Mouse (Mus musculus) adrenal gland (tissue): ENCODE results near the gene Tab2.

Experiments
- intact Hi-C: fragments of 180-260 bp; cut with DNase I; formaldehyde crosslinking; loops from one replicate; pipeline ENCODE4 v1.15.1; 2025
- long read RNA-seq, 2 experiments: library from polyadenylated mRNA; unstranded; transcript quantifications; one replicate each; pipeline ENCODE4 v2.0.0; 2020; ENCODE audit warnings: borderline replicate concordance in 1 of 2; ENCODE audit not compliant: insufficient replicate concordance in 1 of 2

Gene Tab2
- long read RNA-seq, experiment 1, partial matches to known transcripts: 2 of 2 reads
- long read RNA-seq, experiment 1, other reads (novel, unspliced or antisense): 0 of 2 reads
- long read RNA-seq, experiment 2, partial matches to known transcripts: 3 of 8 reads
- long read RNA-seq, experiment 2, other reads (novel, unspliced or antisense): 5 of 8 reads

DNA sequence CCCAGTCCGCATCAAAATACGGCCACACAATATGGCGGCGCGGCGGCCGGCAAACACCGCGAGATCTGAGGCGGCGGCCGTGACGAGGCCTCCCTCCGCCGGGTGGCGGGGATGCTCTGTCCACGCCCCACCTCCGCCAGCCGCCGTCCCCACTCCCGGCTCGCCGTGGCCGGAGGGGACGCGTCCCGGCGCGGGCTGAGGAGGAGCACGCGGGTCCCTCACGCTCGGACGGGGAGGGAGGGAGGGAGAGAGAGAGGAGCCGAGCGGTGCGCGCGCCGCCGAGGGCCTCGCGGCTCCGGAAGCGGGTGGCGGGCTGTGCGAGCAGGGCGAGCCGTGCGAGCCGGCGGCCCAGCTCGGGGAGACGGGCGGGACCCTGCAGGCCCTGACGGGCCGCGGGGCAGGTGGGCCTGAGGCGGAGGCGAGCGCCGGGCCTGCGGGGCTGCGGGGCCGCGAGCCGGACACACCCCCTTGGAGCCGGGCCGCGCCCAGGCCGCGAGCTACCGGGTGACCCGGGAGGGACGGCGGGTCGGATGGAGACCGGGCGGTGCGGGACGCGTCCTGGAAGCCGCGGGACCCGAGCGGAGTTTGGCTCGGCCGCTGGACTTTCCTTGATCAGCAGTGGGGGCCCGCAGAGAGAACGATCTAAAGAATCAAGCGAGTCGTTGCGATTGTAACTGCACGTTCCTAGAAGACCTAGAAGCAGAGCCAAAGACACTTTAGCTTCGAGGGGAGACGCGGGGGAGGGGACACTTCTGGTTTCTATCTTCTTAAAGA is at the start of gene Tab2:
Gene Tab2, minus strand, starts transcription at position 3 of the 774 bp plus-strand sequence.
- intact Hi-C loops: no loop called here

DNA sequence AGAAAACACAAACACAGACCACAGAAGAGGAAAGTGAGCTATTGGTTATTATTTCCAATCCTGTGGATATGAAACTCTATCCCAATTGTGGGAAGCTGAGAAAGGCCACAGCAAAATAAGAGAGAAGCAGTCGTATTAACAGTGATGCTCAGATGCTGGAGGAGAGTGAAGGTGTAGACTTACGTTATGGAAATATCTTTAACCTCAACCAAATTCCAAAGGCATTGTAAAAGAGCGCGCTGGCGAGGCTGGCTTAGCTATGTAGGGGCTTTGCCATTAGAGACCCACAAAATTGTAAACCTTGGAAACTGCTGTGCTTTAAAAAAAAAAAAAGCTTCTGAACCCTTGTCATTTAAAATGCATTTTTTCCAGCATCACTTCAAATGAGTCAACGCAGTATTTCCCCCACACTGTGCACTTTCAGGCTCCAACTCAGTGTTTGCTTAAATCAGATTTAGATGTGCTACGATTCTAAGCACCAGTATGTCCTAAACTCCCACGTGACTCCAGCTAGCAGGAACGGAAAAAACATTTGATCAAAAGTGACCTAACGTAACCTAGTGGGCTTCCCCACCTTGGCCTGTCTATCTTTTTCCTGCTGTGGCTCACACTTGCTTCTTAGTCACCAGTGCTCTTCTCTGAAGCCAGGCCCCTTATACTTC is 36.4 kb upstream of the Tab2 start:
- intact Hi-C loops: no loop called here

DNA sequence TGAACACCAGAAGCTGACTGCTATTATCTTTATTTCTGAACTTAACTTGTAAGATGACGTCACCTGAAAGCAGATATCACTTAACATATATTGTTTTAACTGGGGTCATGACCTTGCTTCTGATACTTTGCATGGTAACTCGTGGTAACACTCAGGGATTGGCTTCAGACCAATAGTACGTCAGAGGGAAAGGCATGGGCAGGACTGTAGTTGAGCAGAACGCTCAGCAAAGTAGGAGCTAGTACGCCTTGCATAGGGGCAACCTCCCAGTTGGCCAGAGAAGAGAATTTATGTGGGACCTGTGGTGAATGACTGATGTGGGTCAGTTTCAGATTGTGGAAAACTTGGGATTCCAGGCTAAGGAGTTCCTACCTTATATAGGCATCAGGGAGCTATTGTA is 35.6 kb upstream of the Tab2 start:
- intact Hi-C loops: no loop called here

DNA sequence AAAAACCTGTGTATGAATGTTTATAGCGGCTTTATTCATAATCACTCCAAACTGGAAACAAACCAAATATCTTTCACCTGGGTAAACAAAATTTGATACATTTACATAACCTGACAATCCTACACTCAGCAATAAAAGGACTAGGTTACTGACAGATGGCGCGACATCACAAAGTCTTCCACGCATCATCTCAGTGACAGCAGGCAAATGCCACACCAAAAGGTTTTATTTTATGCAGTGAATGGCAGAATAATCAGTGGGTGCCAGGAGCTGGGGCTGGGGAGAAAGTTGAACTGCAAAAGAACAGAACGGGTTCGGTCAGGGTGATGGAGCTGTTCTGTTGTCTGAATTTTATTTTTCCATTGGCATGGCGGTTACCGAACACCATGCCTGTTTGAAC is 31.5 kb upstream of the Tab2 start:
- intact Hi-C loops: no loop called here

DNA sequence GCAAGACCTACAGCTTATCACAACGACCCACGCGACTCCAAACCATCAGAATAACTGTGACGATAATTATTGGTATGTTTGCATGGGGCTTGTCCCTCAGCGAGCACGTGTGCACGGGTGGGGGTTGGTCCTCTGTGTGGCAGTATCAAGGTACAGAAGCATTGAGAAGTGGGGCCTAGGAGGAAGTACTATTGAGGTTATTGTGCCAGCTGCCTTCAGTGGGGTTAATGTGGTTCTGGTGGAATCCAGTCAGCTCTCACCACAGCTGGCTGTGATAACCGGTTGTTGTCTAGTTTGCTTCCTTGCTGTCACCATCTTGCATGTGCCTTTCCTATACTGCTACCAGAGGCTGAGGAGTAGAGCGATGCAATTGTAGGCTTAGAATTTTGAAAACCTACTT is 20.4 kb upstream of the Tab2 start:
- intact Hi-C loops: no loop called here

DNA sequence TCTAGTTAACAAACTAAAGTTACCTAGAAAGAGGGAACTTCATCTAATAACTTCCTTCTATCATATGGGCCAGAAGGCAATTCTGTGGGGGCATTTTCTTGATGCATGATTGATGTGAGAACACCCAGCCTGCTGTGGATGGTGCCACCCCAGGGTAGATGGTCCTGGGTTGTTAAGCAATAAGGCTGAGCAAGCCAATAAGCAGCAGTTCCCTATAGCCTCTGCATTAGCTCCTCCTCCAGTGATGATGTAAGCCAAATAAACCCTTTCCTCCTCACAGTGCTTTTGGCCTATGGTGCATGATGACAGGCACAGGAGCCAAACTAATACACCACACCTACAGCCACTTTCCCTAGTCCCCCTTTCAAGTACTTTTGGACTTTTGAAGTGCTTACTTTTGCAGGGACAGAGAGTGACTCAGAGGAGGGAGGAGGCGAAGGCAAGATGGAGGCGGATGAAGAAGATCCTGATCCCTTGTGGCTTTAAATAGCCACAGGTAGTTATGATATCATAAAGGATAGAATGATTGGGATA is 12.8 kb upstream of the Tab2 start:
- intact Hi-C loops: no loop called here

DNA sequence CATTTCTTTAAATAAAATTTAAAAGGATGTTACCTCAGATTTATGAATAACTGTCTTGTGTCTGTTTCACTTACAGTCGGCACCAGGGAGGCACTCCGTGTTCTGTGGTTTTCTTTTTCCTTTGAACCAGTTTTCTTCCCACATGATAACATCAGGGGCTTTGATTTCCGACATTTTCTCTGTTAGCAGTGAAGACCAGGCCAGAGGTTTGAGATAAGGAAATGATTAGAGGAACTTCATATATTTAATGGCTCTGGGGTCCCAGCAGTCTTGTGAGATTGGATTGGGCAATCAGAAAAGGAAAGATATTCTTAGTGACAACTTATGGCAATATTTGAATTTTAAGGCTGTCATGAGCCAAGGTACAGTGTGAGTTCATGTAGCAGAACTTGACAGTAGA is 11.1 kb upstream of the Tab2 start:
- intact Hi-C loops: no loop called here

DNA sequence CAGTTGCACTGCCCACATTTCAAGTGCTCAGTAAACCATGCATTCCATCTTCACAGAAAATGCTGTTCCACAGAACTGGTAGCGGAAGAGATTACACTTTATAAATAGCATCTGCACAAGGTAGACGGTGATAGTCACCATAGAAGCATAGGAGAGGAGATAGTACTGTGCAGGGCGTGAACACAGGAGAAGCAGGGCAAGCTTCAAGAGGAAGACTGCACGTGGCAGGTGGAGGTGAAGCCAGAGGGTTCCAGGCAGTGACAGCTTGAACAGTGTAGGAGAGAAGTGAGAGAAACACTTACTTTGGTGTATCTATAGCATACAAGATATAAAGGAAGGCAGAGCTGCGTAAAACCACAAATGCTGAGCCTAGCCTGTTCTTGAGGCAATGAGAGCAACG is 3.0 kb upstream of the Tab2 start:
- intact Hi-C loops: no loop called here

DNA sequence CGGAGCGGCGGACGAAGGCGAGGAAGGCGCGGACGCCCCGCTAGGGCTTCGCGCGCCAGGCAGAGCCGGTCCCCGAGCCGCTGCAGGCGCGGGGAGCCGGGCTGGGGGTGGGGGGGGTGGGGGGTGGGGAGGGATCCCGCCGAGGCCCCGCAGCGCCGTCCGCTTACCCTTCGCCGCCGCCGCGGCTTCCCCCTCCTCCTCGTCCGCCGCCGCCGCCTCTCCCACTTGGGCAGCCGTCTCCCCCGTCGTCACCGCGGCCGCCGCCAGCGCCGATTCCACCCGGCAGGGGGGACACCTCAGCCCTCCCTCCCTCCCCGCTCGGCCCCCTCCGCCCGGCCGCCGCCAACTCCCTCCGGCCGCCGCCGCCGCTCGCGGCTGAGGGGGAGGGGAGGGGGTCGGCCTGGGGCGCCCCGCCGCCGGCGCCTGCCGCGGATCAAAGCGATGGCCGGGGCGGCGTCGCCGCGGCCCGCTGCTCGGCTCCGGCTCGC is 352 bp downstream of the Tab2 start:
- intact Hi-C loops: no loop called here

DNA sequence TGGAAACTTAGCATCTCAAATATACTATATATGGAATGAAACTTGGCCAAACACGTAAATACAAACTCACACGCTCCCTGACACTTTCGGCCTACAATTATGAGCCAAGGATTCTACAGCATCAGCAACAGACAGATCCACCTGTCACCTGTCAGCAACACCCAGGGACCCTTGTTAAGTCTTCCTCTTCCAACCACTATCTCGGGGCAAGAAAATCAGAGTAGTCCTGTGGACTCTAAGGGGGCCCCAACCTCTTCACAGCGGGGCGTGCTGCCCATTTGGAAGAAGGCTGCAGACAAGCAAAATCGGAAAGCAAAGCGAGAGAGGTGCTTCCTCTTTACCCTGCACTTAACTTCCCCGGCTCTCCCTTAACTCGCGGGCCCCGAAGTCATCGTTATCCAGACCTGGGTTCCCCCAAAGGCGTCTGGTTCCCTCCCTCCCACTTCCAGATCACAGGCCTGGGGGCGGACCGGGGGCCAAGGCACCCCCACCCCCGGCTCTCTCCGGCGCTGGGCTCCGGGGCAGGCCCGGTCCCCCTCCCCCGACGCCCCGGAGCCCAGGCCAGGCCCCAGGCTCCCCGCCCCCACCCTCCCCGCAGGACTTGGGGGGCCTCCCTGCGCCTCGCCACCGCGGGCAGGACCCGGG is 919 bp downstream of the Tab2 start:
- intact Hi-C loops: no loop called here

DNA sequence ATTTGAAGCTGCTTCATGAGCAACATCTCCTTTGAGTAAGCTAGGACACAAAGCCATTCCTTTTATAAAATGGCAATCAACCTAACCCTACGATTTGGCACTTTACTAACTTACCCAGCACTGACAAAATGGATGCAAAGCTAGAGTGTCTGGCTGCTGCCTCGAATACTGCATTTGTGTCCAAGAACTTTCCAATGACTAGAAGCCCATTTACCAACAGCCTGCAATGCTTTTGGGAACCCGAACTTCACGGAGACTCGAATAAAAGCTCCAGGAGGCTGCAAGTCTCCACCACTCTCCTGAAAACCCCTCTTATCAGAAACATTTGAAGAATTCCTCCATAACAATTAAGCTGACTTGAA is 1.4 kb downstream of the Tab2 start:
- intact Hi-C loops: no loop called here

DNA sequence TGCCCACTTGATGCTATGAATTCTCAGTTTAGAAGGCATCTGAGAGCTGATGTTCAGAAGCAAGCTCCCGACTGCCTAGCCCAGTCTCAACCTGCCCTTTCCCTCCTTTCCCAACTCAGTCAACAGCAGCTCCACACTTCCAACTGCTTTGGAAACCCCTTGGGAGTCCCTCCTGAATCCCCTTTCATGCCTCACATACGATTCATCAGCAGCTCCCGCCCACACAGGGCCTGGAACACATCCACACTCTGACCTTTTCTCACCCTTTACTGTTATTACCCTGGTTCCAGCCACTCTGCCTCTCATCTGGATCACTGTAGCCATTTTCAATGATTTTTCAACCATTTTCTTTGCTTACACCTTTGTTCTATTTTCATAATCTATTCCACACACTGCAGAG is 13.0 kb downstream of the Tab2 start:
- intact Hi-C loops: no loop called here

DNA sequence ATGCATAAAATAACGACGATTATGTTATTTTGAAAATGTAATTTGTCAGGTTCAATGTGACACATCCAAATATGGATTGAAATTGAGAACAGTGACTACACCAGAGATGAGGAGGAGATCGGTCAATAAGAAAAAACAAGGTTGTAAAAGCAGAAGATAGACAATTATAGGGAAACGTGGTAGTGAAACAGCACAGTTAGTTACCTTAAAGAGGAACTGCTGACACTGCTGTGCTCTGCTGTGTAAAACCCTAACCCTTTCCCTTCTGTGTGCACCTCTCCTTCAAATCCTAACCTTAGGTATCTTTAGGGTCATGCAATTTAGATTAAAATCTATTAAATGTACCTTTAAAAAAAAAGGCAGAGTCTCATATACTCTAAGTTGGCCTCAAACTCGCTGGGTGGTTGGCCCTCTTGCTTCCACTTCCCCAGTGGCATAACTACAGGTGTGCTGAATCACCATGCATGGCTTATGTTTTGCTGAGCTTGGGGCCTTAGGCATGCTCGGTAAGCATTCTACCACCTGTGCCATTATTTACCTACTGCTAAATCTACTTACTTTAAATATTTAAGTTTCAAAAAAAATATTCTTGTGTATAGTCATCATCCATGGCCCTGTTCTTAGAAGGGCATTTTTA is 19.4 kb downstream of the Tab2 start:
- intact Hi-C loops: no loop called here

DNA sequence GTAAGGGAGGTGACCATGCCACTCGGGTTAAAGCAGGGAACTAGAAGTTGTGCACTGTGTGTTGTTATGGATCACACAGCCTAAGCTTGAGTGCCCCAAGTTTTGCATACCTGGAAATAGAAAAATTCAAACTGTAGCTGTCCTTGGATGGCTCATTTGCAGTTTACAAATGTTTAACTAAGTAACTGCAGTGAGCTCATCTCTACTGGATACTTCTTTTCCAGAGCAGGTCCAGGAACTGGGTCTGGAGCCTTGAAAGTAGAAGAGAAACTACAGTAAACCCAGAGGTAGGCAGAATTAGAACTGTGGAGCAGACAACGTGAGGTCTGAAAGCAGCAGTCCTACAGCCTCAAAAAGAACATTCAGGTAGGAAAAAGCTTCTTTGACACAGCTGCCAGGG is 23.1 kb downstream of the Tab2 start:
- intact Hi-C loops: no loop called here

DNA sequence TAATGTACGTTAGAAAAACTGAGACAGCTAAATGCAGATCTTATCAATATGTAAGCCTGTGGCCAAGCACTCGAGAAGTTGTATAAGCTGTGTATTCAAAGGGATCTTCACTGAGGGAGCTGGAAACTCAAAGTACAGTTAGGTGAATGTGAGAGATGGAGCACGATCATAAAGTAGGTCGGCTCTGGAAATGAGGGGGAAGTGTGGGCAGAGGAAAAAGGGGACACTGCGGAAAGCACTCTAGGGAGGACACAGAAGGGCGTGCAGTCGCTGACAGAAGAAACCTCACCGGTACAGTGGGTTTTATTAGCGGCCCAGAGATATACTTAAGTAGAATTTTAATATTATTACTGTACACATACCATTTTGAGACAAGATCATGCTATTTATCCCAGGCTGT is 27.0 kb downstream of the Tab2 start:
- intact Hi-C loops: no loop called here

DNA sequence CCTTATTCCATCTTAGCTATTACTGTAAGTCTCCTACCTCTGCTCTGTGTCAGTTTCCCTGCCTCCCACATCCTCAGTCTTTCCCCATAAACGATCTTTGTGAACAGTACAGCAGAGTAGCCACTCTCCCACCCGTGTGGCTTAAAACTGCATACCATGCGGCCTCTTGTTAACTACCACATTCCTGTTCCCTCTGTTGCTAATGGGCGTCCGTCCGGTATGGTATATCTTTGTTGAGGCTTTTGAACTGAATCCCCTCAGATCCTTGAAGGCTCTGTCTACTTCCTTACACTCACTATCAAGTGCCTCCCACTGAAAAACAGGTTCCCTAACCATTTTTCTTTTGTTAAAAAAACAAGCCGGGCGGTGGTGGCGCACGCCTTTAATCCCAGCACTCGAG is 30.5 kb downstream of the Tab2 start:
- intact Hi-C loops: no loop called here

DNA sequence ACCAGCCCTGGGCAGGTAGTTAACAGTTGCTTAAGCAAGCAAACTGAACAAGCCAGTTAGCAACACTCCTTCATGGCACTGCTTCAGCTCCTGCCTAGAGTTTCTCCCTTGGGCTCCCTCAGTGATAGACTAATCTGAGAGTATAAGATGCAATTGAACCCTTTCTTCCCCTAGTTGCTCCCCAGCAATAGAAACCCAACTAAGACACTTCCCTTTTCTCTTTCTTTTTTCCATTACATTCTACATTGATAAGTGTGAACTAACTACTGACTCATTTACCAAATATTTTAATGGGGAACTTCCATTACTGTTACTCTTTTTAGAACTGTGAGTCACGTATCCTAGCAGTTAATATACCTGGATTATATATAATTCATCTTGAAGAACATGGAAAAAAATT is 32.6 kb downstream of the Tab2 start:
- intact Hi-C loops: no loop called here

DNA sequence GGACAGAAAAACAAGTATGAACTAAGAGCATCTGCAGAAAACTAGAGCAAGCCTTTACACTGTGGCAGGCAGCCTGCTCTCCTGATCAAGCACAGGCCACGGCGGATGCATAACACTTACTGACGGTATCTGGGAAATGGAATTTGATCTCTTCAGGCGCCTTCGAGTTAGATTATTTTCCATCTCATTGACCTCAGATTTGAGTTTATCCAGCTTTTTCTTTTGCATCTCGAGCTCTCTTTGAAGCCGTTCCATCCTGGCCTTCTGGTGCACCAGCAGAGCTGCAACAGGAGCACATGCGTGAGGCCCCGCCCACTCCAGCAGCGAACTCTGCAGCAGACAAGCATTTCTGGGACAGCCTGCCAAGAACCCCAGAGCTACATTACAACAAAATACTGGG is 44.8 kb downstream of the Tab2 start:
- intact Hi-C loops: no loop called here

DNA sequence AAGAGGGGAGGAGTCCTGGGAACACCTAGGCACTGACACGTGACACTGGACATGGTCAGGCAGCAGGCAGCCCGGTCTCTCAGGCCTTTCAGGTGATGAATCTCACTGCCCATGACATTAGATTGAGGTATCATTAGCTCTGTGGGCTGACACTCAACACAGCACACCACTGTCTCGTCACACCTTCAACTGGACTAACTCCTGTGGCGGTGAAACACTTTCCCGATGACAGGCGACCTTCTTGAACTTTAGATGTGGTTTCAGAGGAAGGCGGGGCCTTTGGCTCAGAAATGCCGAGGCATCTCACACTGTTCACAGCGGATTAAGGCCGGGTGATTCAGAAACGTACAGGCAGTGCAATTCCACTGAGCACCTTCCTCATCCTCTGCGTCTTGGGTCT is 48.9 kb downstream of the Tab2 start:
- intact Hi-C loops: no loop called here

DNA sequence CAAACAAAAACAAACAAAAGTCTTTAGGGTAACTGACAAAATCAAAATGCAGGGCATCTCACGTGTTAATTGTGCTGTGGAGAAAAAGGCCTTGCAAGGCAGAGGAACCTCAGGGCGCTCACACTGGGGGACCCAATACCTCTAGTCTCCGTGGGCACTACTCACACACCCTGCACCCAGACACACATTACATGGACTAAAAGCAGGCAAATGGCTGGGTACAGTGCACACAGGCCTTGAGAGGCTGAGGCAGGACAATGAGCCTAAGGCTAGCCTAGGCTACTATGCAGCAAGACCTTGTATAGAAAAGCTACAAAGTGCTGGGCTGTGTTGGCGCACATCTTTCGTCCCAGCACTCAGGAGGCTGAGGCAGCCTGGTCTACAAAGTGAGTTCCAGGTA is 51.9 kb downstream of the Tab2 start:
- intact Hi-C loops: no loop called here
